ENCODE assay signal across 8 mouse cellular contexts in the genomic region with DNA sequence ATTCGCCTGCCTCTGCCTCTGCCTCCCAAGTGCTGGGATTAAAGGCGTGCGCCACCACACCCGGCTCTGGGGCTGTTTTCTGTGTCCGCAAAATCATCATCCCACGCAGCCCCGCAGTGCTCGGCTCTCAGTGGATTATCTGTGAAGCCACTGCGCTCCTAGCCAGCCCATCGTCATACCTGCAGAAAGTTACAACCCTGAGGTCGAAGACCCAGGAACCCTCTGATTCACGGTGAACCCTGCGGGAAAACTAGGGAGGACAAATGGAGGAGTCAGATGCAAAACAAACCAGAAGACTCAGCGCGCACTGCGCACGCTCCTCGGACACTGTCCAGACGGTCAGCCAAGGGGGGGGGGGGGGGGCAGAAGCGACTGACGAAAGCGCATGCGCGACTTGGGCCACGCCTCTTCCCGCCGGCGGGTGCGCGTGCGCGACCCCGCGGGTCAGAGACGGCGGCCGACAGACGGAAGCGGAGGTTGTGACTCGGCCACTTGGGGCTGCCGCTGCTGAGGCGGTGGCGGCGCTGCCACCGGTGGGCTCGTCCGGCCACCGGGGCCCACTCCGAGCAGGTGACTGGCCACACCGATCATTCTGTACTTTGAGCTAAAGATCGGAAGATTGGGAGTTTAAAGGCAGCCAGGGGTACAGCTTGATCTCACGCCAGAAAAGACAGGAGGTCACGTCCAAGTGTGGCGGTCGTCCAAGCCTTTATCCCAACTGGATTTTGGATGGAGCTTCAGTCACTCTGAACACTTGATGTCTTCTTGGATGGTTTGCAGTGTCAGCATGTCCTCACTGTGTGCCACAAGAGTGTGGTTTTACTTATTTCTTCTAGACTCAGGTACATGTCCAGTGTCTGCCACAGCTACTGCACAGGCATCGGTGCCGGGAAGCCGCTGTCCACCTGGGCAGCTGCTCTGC. TPM values are rescaled to one million over a fixed set of nuclear protein-coding genes. Genes with fewer than 3 reads are reported as not detected.
DNase-seq lines count a peak whose midpoint lies in the region; ATAC-seq and TF ChIP-seq lines count a peak whose summit lies in the region.

A gene (minus strand): TSS at position 347 of the 922 bp plus-strand sequence.

- DNase-seq in A20 (ENCODE audit: low read depth, low spot score), result peak; percentile 90
- DNase-seq in heart, adult 8-10 months (ENCODE audit: low spot score), result peak; percentile 82
- DNase-seq in kidney, adult 8-10 months, result peak; percentile 80 to 85
- DNase-seq in spleen, adult 2 months (ENCODE audit: low read depth in 1 of 2, low spot score in 2 of 2), result peak; percentile 50 to 72

- TF ChIP-seq CTCF in bone marrow macrophage, adult 2 months (IDR thresholded peaks at IDR 0.05; ENCODE audit: low read depth, low read length), result no peak
- no peak for TF ChIP-seq CTCF in spleen, adult 2 months (IDR thresholded peaks at IDR 0.05; ENCODE audit: extremely low read depth, insufficient read depth, insufficient read length, insufficient replicate concordance)

- H3K4me1 ChIP-seq in bone marrow macrophage, adult 2 months (ENCODE audit: control insufficient read depth, insufficient read depth, low read length), result peaks cover 4% of the 10 kb centered on the region
- H3K4me1 ChIP-seq in embryonic facial prominence, embryonic 15.5 days, result peaks cover 7% of the 10 kb centered on the region; the same call in 1 of the 2 replicates
- peaks cover 10% of the 10 kb centered on the region for H3K4me1 ChIP-seq in limb, embryonic 13.5 days
- peaks cover 15% of the 10 kb centered on the region for H3K4me1 ChIP-seq in midbrain, embryonic 15.5 days
- H3K4me1 ChIP-seq in spleen, adult 2 months (ENCODE audit: control insufficient read depth, insufficient read depth, insufficient read length), result no peaks in the 10 kb centered on the region

- no peaks in the 10 kb centered on the region for H3K9me3 ChIP-seq in embryonic facial prominence, embryonic 15.5 days (replicated peaks)
- no peaks in the 10 kb centered on the region for H3K9me3 ChIP-seq in limb, embryonic 13.5 days
- H3K9me3 ChIP-seq in midbrain, embryonic 15.5 days, result no peaks in the 10 kb centered on the region

- peak within 1 kb of the TSS; percentile 90 for H3K27ac ChIP-seq in bone marrow macrophage, adult 2 months (ENCODE audit: insufficient read depth, low read depth, low read length)
- peak within 1 kb of the TSS; percentile 66 for H3K27ac ChIP-seq in embryonic facial prominence, embryonic 15.5 days (replicated peaks)
- H3K27ac ChIP-seq in limb, embryonic 13.5 days, result peak within 1 kb of the TSS; percentile 48; the same call in 1 of the 2 replicates
- H3K27ac ChIP-seq in midbrain, embryonic 15.5 days, result peak within 1 kb of the TSS; percentile 85
- peak within 1 kb of the TSS; percentile 74 for H3K27ac ChIP-seq in spleen, adult 2 months (ENCODE audit: insufficient read depth, low read length)

- H3K36me3 ChIP-seq in embryonic facial prominence, embryonic 15.5 days, result no peaks in the 10 kb centered on the region
- H3K36me3 ChIP-seq in limb, embryonic 13.5 days, result 0 out of 2 replicates have a peak, but pooled peaks cover 3% of the 10 kb centered on the region
- no peaks in the 10 kb centered on the region for H3K36me3 ChIP-seq in midbrain, embryonic 15.5 days (replicated peaks)
- no peaks in the 10 kb centered on the region for H3K36me3 ChIP-seq in spleen, adult 2 months (ENCODE audit: control insufficient read depth, insufficient read depth, low read length)

- peak within 1 kb of the TSS; percentile 74 for H3K4me2 ChIP-seq in embryonic facial prominence, embryonic 15.5 days (replicated peaks)
- H3K4me2 ChIP-seq in limb, embryonic 13.5 days (replicated peaks), result peak within 1 kb of the TSS; percentile 85
- peak within 1 kb of the TSS; percentile 70 for H3K4me2 ChIP-seq in midbrain, embryonic 15.5 days

- WGBS in embryonic facial prominence, embryonic 15.5 days, result under 1% methylated on average over 56 of the region's 58 CpGs
- WGBS in limb, embryonic 13.5 days, result under 1% methylated on average over 57 of the region's 58 CpGs
- under 1% methylated on average over 52 of the region's 58 CpGs for WGBS in midbrain, embryonic 15.5 days
- under 1% methylated on average over 58 of the region's 58 CpGs for WGBS in spleen, adult 2 months

- TF ChIP-seq POLR2A in bone marrow macrophage, adult 2 months (IDR thresholded peaks at IDR 0.05; ENCODE audit: borderline replicate concordance, low read depth, low read length), result peak; percentile 94
- TF ChIP-seq POLR2A in spleen, adult 2 months (IDR thresholded peaks at IDR 0.05; ENCODE audit: low read depth, low read length), result peak; percentile 98

- no peaks in the 10 kb centered on the region for H3K27me3 ChIP-seq in embryonic facial prominence, embryonic 15.5 days
- no peaks in the 10 kb centered on the region for H3K27me3 ChIP-seq in limb, embryonic 13.5 days
- no peaks in the 10 kb centered on the region for H3K27me3 ChIP-seq in midbrain, embryonic 15.5 days (replicated peaks)
- no peaks in the 10 kb centered on the region for H3K27me3 ChIP-seq in spleen, adult 2 months (ENCODE audit: control insufficient read depth, insufficient read depth, low read length)

- peak within 1 kb of the TSS; percentile 93 for H3K4me3 ChIP-seq in bone marrow macrophage, adult 2 months (ENCODE audit: insufficient read depth, low read length)
- peak within 1 kb of the TSS; percentile 66 for H3K4me3 ChIP-seq in embryonic facial prominence, embryonic 15.5 days (replicated peaks)
- H3K4me3 ChIP-seq in limb, embryonic 13.5 days, result peak within 1 kb of the TSS; percentile 78
- H3K4me3 ChIP-seq in midbrain, embryonic 15.5 days, result peak within 1 kb of the TSS; percentile 60
- peak within 1 kb of the TSS; percentile 81 for H3K4me3 ChIP-seq in spleen, adult 2 months (ENCODE audit: extremely low read depth, insufficient read depth, insufficient read length)

- H3K9ac ChIP-seq in embryonic facial prominence, embryonic 15.5 days, result peak within 1 kb of the TSS; percentile 79
- H3K9ac ChIP-seq in limb, embryonic 13.5 days, result peak within 1 kb of the TSS; percentile 88
- H3K9ac ChIP-seq in midbrain, embryonic 15.5 days, result peak within 1 kb of the TSS; percentile 70

- ATAC-seq in embryonic facial prominence, embryonic 15.5 days (ENCODE audit: insufficient number of reproducible peaks, low FRiP score, low TSS enrichment, low read depth), result peak; percentile 77
- peak; percentile 79 for ATAC-seq in limb, embryonic 13.5 days (ENCODE audit: low FRiP score, low read depth)
- peak; percentile 91 for ATAC-seq in midbrain, embryonic 15.5 days (replicated peaks)

RNA-seq across cellular contexts. Expression of the gene that starts here (rescaled TPM):
- polyA plus RNA-seq in bone marrow macrophage, adult 2 months (2012; ENCODE audit: insufficient read depth, insufficient read length, missing spikeins), result 8.6 and 9.0 TPM in 2 replicates
- 2.0 and 2.4 TPM in 2 replicates for polyA plus RNA-seq in embryonic facial prominence, embryonic 15.5 days (2015; fragmentation: Nextera tagmentation; extraction: Ambion mirVana)
- total RNA-seq in heart, adult 8-10 months (2022), result 100 to 1,000 TPM in 2 of 4 experiments, 10 to 100 TPM in 2; 97.0 to 106 (median 99.0) TPM
- polyA plus RNA-seq in limb, embryonic 13.5 days (2015; fragmentation: Nextera tagmentation; extraction: Ambion mirVana), result 2.1 and 3.2 TPM in 2 replicates
- 1.7 and 1.8 TPM in 2 replicates for polyA plus RNA-seq in midbrain, embryonic 15.5 days (2015; fragmentation: Nextera tagmentation; extraction: Ambion mirVana)
- 3.9 and 5.5 TPM in 2 replicates for polyA plus RNA-seq in spleen, adult 2 months (2012; rRNA removed)

Comparison
In these comparisons a context has a peak if more than half of its experiments do, and no peak if none do; other contexts are left out.
1. Peak in every context shown above with its lines: DNase-seq, ATAC-seq, H3K4me3 ChIP-seq and H3K27ac ChIP-seq.